23 mouse cellular contexts compared by ENCODE assay signal in the genomic region with DNA sequence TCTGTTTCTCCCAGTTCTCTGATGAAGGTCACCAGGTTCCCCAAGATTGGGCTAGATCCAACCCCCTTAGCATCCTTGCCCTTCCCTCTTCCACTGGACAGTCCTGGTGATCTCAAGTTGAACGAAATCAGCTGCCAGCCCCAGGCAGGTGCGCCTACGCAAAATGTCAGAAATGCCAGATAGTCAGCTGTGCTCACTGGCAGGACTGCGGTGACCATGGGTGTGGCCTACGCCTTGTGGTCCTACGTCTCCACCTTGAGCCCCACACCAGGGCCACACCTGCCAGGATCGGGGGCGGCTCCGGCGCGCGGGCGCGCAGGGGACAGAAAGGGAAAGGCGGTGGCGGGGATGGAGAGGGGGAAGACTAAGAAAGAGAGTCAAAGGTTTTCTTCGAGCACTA. TPM values are rescaled to one million over a fixed set of nuclear protein-coding genes. Genes with fewer than 3 reads are reported as not detected.
"Had no signal": no experiment of that assay in that cellular context is flagged by ENCODE, and none has a peak within 500 bp of the region (broad histone marks: within the 10 kb centered on the region; RNA-seq: fewer than 3 reads in every experiment).

No protein-coding gene starts in this region.

- H3K27ac ChIP-seq: liver, embryonic 15.5 days; lung, embryonic 15.5 days; midbrain, embryonic 10.5 days; midbrain, embryonic 12.5 days; neural tube, embryonic 12.5 days; stomach, embryonic 15.5 days; stomach, postnatal 0 days had no signal

- H3K9ac ChIP-seq: liver, embryonic 15.5 days; liver, postnatal 0 days; lung, embryonic 15.5 days; midbrain, embryonic 12.5 days; neural tube, embryonic 12.5 days; stomach, embryonic 15.5 days had no signal

- DNase-seq: liver, postnatal 0 days; lung, adult 2 months; lung, postnatal 14 days; lung, postnatal 4 days; midbrain, embryonic 14.5 days; right cerebral cortex, postnatal 14 days; thymus, adult 2 months; thymus, postnatal 25 days; thymus, postnatal 4 days had no signal

- H3K4me3 ChIP-seq: liver, embryonic 15.5 days; lung, embryonic 15.5 days; midbrain, embryonic 10.5 days; midbrain, embryonic 12.5 days; neural tube, embryonic 12.5 days; stomach, embryonic 15.5 days had no signal

- H3K4me2 ChIP-seq: liver, embryonic 15.5 days; lung, embryonic 15.5 days; midbrain, embryonic 12.5 days; neural tube, embryonic 12.5 days; stomach, embryonic 15.5 days had no signal

- H3K4me1 ChIP-seq: liver, embryonic 15.5 days; lung, embryonic 15.5 days; midbrain, embryonic 10.5 days; midbrain, embryonic 12.5 days; neural tube, embryonic 12.5 days; stomach, embryonic 15.5 days had no signal

- H3K27me3 ChIP-seq: liver, embryonic 15.5 days; lung, embryonic 15.5 days; midbrain, embryonic 12.5 days; neural tube, embryonic 12.5 days; stomach, embryonic 15.5 days had no signal

- H3K9me3 ChIP-seq: liver, embryonic 15.5 days; lung, embryonic 15.5 days; midbrain, embryonic 12.5 days; neural tube, embryonic 12.5 days; stomach, embryonic 15.5 days had no signal

RNA-seq across cellular contexts. Expression of gene Arl9, which starts 2.7 kb away (rescaled TPM):
- total RNA-seq: megakaryocyte-erythroid progenitor cell, adult 5-6 weeks had no signal
- polyA plus RNA-seq: liver, embryonic 15.5 days; lung, adult 2 months; lung, postnatal 0 days; midbrain, embryonic 10.5 days; midbrain, embryonic 12.5 days; midbrain, embryonic 14.5 days; midbrain, embryonic 16.5 days; neural tube, embryonic 12.5 days; neural tube, embryonic 14.5 days; spleen, adult 2 months; stomach, postnatal 0 days; thymus, adult 2 months had no signal

RNA-seq across cellular contexts. Expression of gene Thegl, which starts 14.6 kb away (rescaled TPM):
- total RNA-seq: neutrophil, adult 5-6 weeks had no signal
- polyA plus RNA-seq: midbrain, embryonic 12.5 days; spleen, adult 2 months; thymus, adult 2 months; urinary bladder, adult 2 months had no signal
